Mouse (Mus musculus) heart, embryonic 14.5 days (tissue): ENCODE data around the gene Rbfox2. TPM values are rescaled to one million over a fixed set of nuclear protein-coding genes. Genes with fewer than 3 reads are reported as not detected.

ENCODE experiments used
- ATAC-seq: fragments of 200-750 bp; cut with Nextera tagmentation; 2 replicates; pipeline ENCODE4 v1.8.0; 2017; ENCODE audit warnings: low read depth, moderate TSS enrichment; ENCODE audit not compliant: insufficient number of reproducible peaks, insufficient read depth, low FRiP score
- H3K27ac ChIP-seq, 2 experiments: fragments of 200-500 bp in 1 of 2; fragments of 300-500 bp in 1 of 2; sonication (generic) in 1 of 2; replicated peaks in 1 of 2; 2 replicates each; pipeline ENCODE4 v1.5.1; 2012 to 2014; ENCODE audit warnings: low read depth in 2 of 2, low read length in 2 of 2, control low read depth in 1 of 2, mild to moderate bottlenecking in 1 of 2, mixed read lengths in 1 of 2; ENCODE audit not compliant: control insufficient read depth in 1 of 2, insufficient read depth in 1 of 2
- H3K27me3 ChIP-seq: fragments of 300-500 bp; sonication (generic); 2 replicates; pipeline ENCODE4 v1.6.1; 2014; ENCODE audit warnings: mild to moderate bottlenecking, low read length, control low read depth; ENCODE audit not compliant: control insufficient read depth, insufficient read depth
- H3K36me3 ChIP-seq: fragments of 300-500 bp; sonication (generic); 2 replicates; pipeline ENCODE4 v1.6.1; 2014; ENCODE audit warnings: mild to moderate bottlenecking, control low read depth, low read length, mixed read lengths; ENCODE audit not compliant: control insufficient read depth, insufficient read depth
- H3K4me1 ChIP-seq, 2 experiments: fragments of 200-500 bp in 1 of 2; fragments of 300-500 bp in 1 of 2; sonication (generic) in 1 of 2; 2 replicates each; pipeline ENCODE4 v1.6.1; 2012 to 2014; ENCODE audit warnings: low read length in 2 of 2, control low read depth in 1 of 2, mixed read lengths in 1 of 2; ENCODE audit not compliant: control insufficient read depth in 2 of 2, insufficient read depth in 2 of 2
- H3K4me2 ChIP-seq: fragments of 300-500 bp; sonication (generic); 2 replicates; pipeline ENCODE4 v1.6.1; 2014; ENCODE audit warnings: mild to moderate bottlenecking, low read length
- H3K4me3 ChIP-seq, 2 experiments: fragments of 200-500 bp in 1 of 2; fragments of 300-500 bp in 1 of 2; sonication (generic) in 1 of 2; 2 replicates each; pipeline ENCODE4 v1.5.1; 2012 to 2014; ENCODE audit warnings: low read length in 2 of 2, mild to moderate bottlenecking in 2 of 2, control low read depth in 1 of 2, low read depth in 1 of 2, moderate library complexity in 1 of 2; ENCODE audit not compliant: control insufficient read depth in 1 of 2, insufficient read depth in 1 of 2
- H3K9ac ChIP-seq: fragments of 300-500 bp; sonication (generic); 2 replicates; pipeline ENCODE4 v1.6.1; 2014; ENCODE audit warnings: mild to moderate bottlenecking, low read length
- H3K9me3 ChIP-seq: fragments of 300-500 bp; sonication (generic); 2 replicates; pipeline ENCODE4 v1.6.1; 2016; ENCODE audit warnings: low read length, control low read depth; ENCODE audit not compliant: control insufficient read depth
- WGBS: fragments of 180-500 bp; shearing (Covaris S2); extraction: QIAGEN DNeasy Blood & Tissue Kit; methylation state at CpG from one replicate; pipeline ENCODE4 v1.1.7; 2014; 5-methylcytosine and 5-hydroxymethylcytosine counted together
- polyA plus RNA-seq: library from polyadenylated mRNA; unstranded; fragments of >200 nt; fragmentation: Nextera tagmentation; extraction: Ambion mirVana; gene quantifications from 2 replicates; pipeline ENCODE4 v1.2.1, GENCODE M21; 2014

Gene Rbfox2
- polyA plus RNA-seq, 1 experiment from 2014 or later = 89.1 TPM

DNA sequence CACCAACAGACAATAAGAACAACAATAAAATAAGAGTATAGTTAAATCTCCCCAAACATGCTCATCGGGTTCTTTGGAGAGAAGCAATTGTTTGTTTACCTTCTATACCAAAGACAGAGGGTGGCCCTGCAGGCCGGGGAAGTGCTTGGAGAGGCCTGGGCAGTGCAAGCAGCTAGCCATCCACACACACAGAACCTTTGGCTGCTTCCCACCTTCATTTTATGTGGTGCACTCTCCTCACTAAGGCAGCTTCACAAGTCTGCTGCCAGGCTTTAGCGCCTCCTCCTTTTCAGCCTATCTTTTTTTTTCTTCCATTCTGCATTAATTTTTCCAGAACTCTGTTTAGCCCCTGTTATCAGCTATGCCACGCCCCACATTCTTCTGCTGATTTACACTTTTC, 165.1 kb downstream of the Rbfox2 start:
- no peak for ATAC-seq
- Histone ChIP-seq H3K9me3 (no peaks in the 10 kb centered on the region), H3K4me2 (no peak overlapping the region), H3K36me3 (peaks cover 22% of the 10 kb centered on the region), H3K9ac (0 out of 2 replicates have a peak overlapping the region, but pooled peaks have one; percentile 2), H3K4me3 (no peak overlapping the region), H3K4me1 (peaks cover 14 to 53% of the 10 kb centered on the region in 2 experiments), H3K27ac (no peak overlapping the region), H3K27me3 (no peaks in the 10 kb centered on the region)
- WGBS = 58% methylated on average over 4 of the region's 4 CpGs

- H3K9ac ChIP-seq = no peak overlapping the region
- H3K4me3 ChIP-seq = no peak overlapping the region
- peaks cover 42% of the 10 kb centered on the region for H3K36me3 ChIP-seq
- ATAC-seq = no peak
- 69% methylated on average over 5 of the region's 5 CpGs for WGBS
- H3K4me1 ChIP-seq = peaks cover 11 to 36% of the 10 kb centered on the region in 2 experiments
- H3K4me2 ChIP-seq = no peak overlapping the region
- no peaks in the 10 kb centered on the region for H3K27me3 ChIP-seq
- peaks cover 6% of the 10 kb centered on the region for H3K9me3 ChIP-seq
- H3K27ac ChIP-seq = no peak overlapping the region; a peak in 1 of 4 replicates
These were observed 168.5 kb downstream of the Rbfox2 start for GRCm38 (mm10) chr15:77138282-77138681.

GRCm38 (mm10) chr15:77134483-77134882, 172.3 kb downstream of the Rbfox2 start:
- no peak overlapping the region for H3K4me3 ChIP-seq
- H3K9ac ChIP-seq = no peak overlapping the region
- H3K36me3 ChIP-seq = peaks cover 58% of the 10 kb centered on the region
- H3K4me1 ChIP-seq = peaks cover 5 to 18% of the 10 kb centered on the region in 2 experiments
- H3K27me3 ChIP-seq = no peaks in the 10 kb centered on the region
- 99% methylated on average over 10 of the region's 10 CpGs for WGBS
- no peak overlapping the region for H3K27ac ChIP-seq
- H3K9me3 ChIP-seq = peaks cover 6% of the 10 kb centered on the region
- H3K4me2 ChIP-seq = no peak overlapping the region
- no peak for ATAC-seq

DNA sequence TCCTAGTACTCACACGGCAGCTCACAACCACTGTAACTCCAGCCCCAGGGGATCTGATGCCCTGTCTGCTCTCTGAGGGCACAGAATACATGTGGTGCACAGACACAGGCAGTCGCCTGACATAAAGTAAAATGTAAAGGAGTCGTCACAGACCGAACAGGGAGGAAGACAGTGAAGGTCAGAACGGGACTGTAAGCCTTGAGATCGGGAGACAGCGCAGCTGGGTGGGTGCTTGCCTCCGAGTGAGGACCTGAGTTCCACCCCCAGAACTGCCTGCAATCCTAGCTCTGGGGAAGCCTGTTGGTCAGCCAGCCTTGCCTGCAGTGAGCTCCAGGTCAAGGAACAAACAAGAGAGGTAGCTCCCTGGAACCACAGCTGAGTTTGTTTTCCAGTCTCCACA, 177.7 kb downstream of the Rbfox2 start:
- H3K9ac ChIP-seq = no peak overlapping the region
- H3K4me2 ChIP-seq = no peak overlapping the region
- no peak for ATAC-seq
- H3K4me3 ChIP-seq = no peak overlapping the region
- 0 out of 2 replicates have a peak, but pooled peaks cover under 1% of the 10 kb centered on the region for H3K9me3 ChIP-seq
- 80% methylated on average over 8 of the region's 8 CpGs for WGBS
- H3K36me3 ChIP-seq = peaks cover 71% of the 10 kb centered on the region
- H3K4me1 ChIP-seq = peaks cover 0 to 18% of the 10 kb centered on the region in 2 experiments; a peak in 1 of 4 replicates
- no peaks in the 10 kb centered on the region for H3K27me3 ChIP-seq
- H3K27ac ChIP-seq = no peak overlapping the region

GRCm38 (mm10) chr15:77127737-77128136, 179.1 kb downstream of the Rbfox2 start:
- H3K4me1 ChIP-seq = peaks cover 6 to 31% of the 10 kb centered on the region in 2 experiments
- no peak overlapping the region for H3K4me2 ChIP-seq
- H3K27me3 ChIP-seq = no peaks in the 10 kb centered on the region
- H3K4me3 ChIP-seq = no peak overlapping the region
- H3K27ac ChIP-seq = no peak overlapping the region
- WGBS = 86% methylated on average over 2 of the region's 2 CpGs
- no peaks in the 10 kb centered on the region for H3K9me3 ChIP-seq
- peaks cover 64% of the 10 kb centered on the region for H3K36me3 ChIP-seq
- ATAC-seq = no peak
- H3K9ac ChIP-seq = no peak overlapping the region

DNA sequence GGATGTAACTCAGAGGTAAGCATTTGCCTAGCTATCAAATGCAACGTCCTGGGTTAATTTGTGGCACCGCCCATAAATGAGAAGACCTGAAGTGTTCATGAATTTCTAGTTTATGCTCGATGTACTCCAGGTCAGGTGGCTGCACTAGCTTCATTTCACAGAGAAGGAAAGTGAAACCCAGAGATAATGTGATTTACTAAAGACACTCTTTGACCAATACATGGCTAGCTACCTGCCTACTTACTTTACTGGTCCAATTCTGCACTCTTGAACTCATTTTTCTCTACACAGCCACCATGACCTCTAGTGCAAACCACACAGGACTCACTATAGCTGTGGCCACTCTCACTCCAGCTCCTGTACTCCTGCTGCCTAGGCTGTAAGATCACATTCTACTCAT, 180.1 kb downstream of the Rbfox2 start:
- Histone ChIP-seq H3K36me3 (peaks cover 54% of the 10 kb centered on the region), H3K9me3 (no peaks in the 10 kb centered on the region), H3K4me3 (no peak overlapping the region), H3K27ac (no peak overlapping the region), H3K4me2 (no peak overlapping the region), H3K27me3 (no peaks in the 10 kb centered on the region), H3K9ac (no peak overlapping the region), H3K4me1 (peaks cover 6 to 41% of the 10 kb centered on the region in 2 experiments)
- 93% methylated on average over 3 of the region's 3 CpGs for WGBS
- ATAC-seq = no peak

DNA sequence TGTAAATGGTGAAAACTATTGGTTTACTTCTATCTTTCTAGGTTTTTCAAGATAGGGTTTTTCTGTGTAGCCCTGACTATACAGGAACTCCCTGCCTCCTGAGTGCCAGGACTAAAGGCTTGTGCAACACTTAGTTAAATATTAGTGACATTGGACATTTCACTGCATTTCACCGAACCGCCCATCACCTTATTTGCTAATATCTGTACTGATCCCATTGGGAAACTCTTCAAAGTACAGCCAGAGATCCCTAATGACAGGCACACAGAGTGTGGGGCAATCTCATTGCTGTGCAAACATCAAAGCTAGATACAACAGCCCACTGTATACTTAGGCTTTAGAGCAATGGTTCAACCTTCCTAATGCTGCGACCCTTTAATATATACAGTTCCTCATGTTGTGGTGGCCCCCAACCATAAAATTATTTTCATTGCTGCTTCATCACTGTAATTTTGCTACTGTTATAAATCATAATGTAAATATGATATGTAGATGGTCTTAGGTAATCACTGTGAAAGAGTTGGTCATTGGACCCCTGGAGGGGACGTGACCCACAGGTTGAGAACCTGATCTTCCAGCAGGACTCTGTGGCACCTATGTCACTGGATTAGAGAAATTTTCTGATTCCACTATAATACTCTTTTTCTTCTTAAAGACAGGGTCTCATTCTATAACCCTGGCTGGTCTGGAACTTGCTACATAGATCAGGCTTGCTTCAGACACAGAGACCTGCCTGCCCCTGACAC, 182.3 kb downstream of the Rbfox2 start:
- no peak overlapping the region for H3K4me2 ChIP-seq
- no peaks in the 10 kb centered on the region for H3K27me3 ChIP-seq
- no peak overlapping the region for H3K4me3 ChIP-seq
- ATAC-seq = no peak
- H3K9me3 ChIP-seq = no peaks in the 10 kb centered on the region
- WGBS = 93% methylated on average over 4 of the region's 4 CpGs
- peaks cover 8 to 47% of the 10 kb centered on the region in 2 experiments for H3K4me1 ChIP-seq
- H3K27ac ChIP-seq = no peak overlapping the region
- peaks cover 39% of the 10 kb centered on the region for H3K36me3 ChIP-seq
- H3K9ac ChIP-seq = no peak overlapping the region

- Histone ChIP-seq H3K9me3 (no peaks in the 10 kb centered on the region), H3K4me1 (peaks cover 8 to 45% of the 10 kb centered on the region in 2 experiments), H3K27ac (no peak overlapping the region), H3K4me3 (no peak overlapping the region), H3K9ac (no peak overlapping the region), H3K27me3 (no peaks in the 10 kb centered on the region), H3K4me2 (no peak overlapping the region), H3K36me3 (peaks cover 33% of the 10 kb centered on the region)
- 55% methylated on average over 2 of the region's 2 CpGs for WGBS
- ATAC-seq = no peak
These were observed 184.0 kb downstream of the Rbfox2 start for GRCm38 (mm10) chr15:77122824-77123223.
